In genomic region chr6:77213757-77214409, GRCm38 (mm10) we compare ENCODE assay signal across 9 mouse cellular contexts. TPM values are rescaled to one million over a fixed set of nuclear protein-coding genes. Genes with fewer than 3 reads are reported as not detected.
DNase-seq lines count a peak whose midpoint lies in the region; ATAC-seq lines count a peak whose summit lies in the region.
"Had no signal": no experiment of that assay in that cellular context is flagged by ENCODE, and none has a peak within 500 bp of the region (broad histone marks: within the 10 kb centered on the region; RNA-seq: fewer than 3 reads in every experiment).

No protein-coding gene starts in this region.

- WGBS in hindbrain, embryonic 14.5 days: 17% methylated on average over 3 of the region's 3 CpGs
- 19% methylated on average over 3 of the region's 3 CpGs for WGBS in hindbrain, embryonic 13.5 days
- WGBS in neural tube, embryonic 11.5 days: 3% methylated on average over 3 of the region's 3 CpGs

- no peak overlapping the region for H3K4me3 ChIP-seq in hindbrain, embryonic 14.5 days (replicated peaks; ENCODE audit: low read length)
- no peak overlapping the region for H3K4me3 ChIP-seq in hindbrain, embryonic 13.5 days
- H3K4me3 ChIP-seq in neural tube, embryonic 11.5 days (ENCODE audit: low read depth, low read length): no peak overlapping the region
- H3K4me3 ChIP-seq: limb, embryonic 15.5 days had no signal

- peaks cover 11% of the 10 kb centered on the region for H3K4me1 ChIP-seq in hindbrain, embryonic 14.5 days (replicated peaks; ENCODE audit: control insufficient read depth, insufficient read depth, low read length)
- H3K4me1 ChIP-seq in hindbrain, embryonic 13.5 days (replicated peaks): peaks cover 17% of the 10 kb centered on the region
- peaks cover 17% of the 10 kb centered on the region for H3K4me1 ChIP-seq in neural tube, embryonic 11.5 days (ENCODE audit: control insufficient read depth, insufficient read depth, low read length)

- DNase-seq in hindbrain, embryonic 14.5 days (ENCODE audit: low spot score): no peak
- peak; percentile 58 to 69 for DNase-seq in cerebellum, postnatal 10 days
- peak; percentile 64 to 81 for DNase-seq in kidney, adult 8-10 months
- DNase-seq in neural tube, embryonic 11.5 days (ENCODE audit: low spot score): peak; percentile 31
- no peak for DNase-seq in heart, postnatal 10 days
- DNase-seq in spleen, postnatal 36 days (ENCODE audit: low spot score in 2 of 2): no peak
- no peak for DNase-seq in lung, postnatal 4 days

- no peaks in the 10 kb centered on the region for H3K9me3 ChIP-seq in hindbrain, embryonic 14.5 days (ENCODE audit: control insufficient read depth, low read length)
- no peaks in the 10 kb centered on the region for H3K9me3 ChIP-seq in hindbrain, embryonic 13.5 days
- no peaks in the 10 kb centered on the region for H3K9me3 ChIP-seq in neural tube, embryonic 11.5 days (ENCODE audit: control insufficient read depth, low read length)
- H3K9me3 ChIP-seq: limb, embryonic 15.5 days had no signal

- intact Hi-C loops in heart, postnatal 10 days (cut with DNase I): no loop called here

- no peak overlapping the region for H3K27ac ChIP-seq in hindbrain, embryonic 14.5 days
- H3K27ac ChIP-seq in hindbrain, embryonic 13.5 days: no peak overlapping the region
- no peak overlapping the region for H3K27ac ChIP-seq in neural tube, embryonic 11.5 days (ENCODE audit: low read depth, low read length)
- H3K27ac ChIP-seq: limb, embryonic 15.5 days had no signal

- H3K36me3 ChIP-seq in hindbrain, embryonic 14.5 days (replicated peaks; ENCODE audit: control insufficient read depth, insufficient read depth): no peaks in the 10 kb centered on the region
- H3K36me3 ChIP-seq in hindbrain, embryonic 13.5 days: no peaks in the 10 kb centered on the region
- H3K36me3 ChIP-seq in neural tube, embryonic 11.5 days (ENCODE audit: control insufficient read depth, insufficient read depth, low read length): no peaks in the 10 kb centered on the region
- H3K36me3 ChIP-seq: limb, embryonic 15.5 days had no signal

- no peak overlapping the region for H3K4me2 ChIP-seq in hindbrain, embryonic 14.5 days (replicated peaks)
- H3K4me2 ChIP-seq in hindbrain, embryonic 13.5 days: no peak overlapping the region
- no peak overlapping the region for H3K4me2 ChIP-seq in neural tube, embryonic 11.5 days (ENCODE audit: low read depth)
- H3K4me2 ChIP-seq: limb, embryonic 15.5 days had no signal

- peak overlapping the region; percentile 34 for H3K9ac ChIP-seq in hindbrain, embryonic 14.5 days
- H3K9ac ChIP-seq in hindbrain, embryonic 13.5 days: no peak overlapping the region
- no peak overlapping the region for H3K9ac ChIP-seq in neural tube, embryonic 11.5 days (ENCODE audit: low read length)
- H3K9ac ChIP-seq: limb, embryonic 15.5 days had no signal

- no peak for ATAC-seq in hindbrain, embryonic 14.5 days (ENCODE audit: low FRiP score)
- ATAC-seq in hindbrain, embryonic 13.5 days (ENCODE audit: low FRiP score): no peak
- ATAC-seq in neural tube, embryonic 11.5 days (ENCODE audit: insufficient read depth, low FRiP score, low TSS enrichment): peak; percentile 83

- no peaks in the 10 kb centered on the region for H3K27me3 ChIP-seq in hindbrain, embryonic 14.5 days (ENCODE audit: control insufficient read depth, insufficient read depth, low read length)
- H3K27me3 ChIP-seq in hindbrain, embryonic 13.5 days: no peaks in the 10 kb centered on the region
- H3K27me3 ChIP-seq in neural tube, embryonic 11.5 days (ENCODE audit: control insufficient read depth, insufficient read depth, low read length): no peaks in the 10 kb centered on the region

RNA-seq across cellular contexts. Expression of gene Lrrtm1, which starts 28.6 kb away (rescaled TPM):
- 41.6 and 47.2 TPM in 2 replicates for polyA plus RNA-seq in hindbrain, embryonic 14.5 days (2014; fragmentation: Nextera tagmentation; extraction: Ambion mirVana)
- 34.1 and 37.9 TPM in 2 replicates for polyA plus RNA-seq in hindbrain, embryonic 13.5 days (2015; fragmentation: Nextera tagmentation; extraction: Ambion mirVana)
- polyA plus RNA-seq in neural tube, embryonic 11.5 days (2014; fragmentation: Nextera tagmentation; extraction: Ambion mirVana): 11.2 and 12.7 TPM in 2 replicates
- total RNA-seq in heart, postnatal 10 days (2021): under 1 TPM in 1 of 2 experiments, not detected in 1; 0.27 TPM

Comparison
In these comparisons a context has a peak if more than half of its experiments do, and no peak if none do; other contexts are left out.
1. DNase-seq: peak in cerebellum, postnatal 10 days (2 of 2), kidney, adult 8-10 months (2 of 2) and neural tube, embryonic 11.5 days (single experiment); none in hindbrain, embryonic 14.5 days (single experiment), heart, postnatal 10 days (0 of 2), spleen, postnatal 36 days (0 of 2) and lung, postnatal 4 days (0 of 2).